In the genomic region with DNA sequence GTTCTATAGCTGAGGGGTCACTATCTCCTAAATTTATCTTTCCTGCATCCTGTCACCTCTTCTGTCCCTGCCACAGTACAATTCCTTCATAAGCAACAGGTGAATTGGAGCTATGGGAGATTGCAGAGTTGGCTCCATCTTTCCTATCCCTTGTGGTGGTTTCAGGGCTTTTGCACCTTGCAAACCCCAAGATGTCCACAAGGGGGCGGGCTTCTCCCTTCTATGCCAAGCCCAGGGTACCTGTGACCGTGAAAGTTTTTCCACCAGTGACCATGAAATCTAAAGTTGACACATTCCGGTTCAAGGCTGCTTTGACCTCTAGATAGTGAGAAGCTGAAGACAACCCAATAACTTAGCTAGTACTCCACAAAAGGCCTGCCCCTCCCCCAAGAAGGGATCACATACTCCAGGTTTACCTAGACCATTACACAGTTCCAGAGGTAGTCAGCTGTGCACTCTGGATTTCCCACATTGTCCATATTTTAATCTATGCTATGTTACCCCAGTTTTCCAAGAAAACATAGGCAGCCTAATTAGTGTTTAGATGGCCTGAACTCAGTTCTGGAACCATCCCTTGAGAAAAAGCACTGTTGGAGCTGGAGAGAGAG, we compare ENCODE assay signal across 8 mouse cellular contexts. TPM values are rescaled to one million over a fixed set of nuclear protein-coding genes. Genes with fewer than 3 reads are reported as not detected.
DNase-seq lines count a peak whose midpoint lies in the region; ATAC-seq and TF ChIP-seq lines count a peak whose summit lies in the region.

No protein-coding gene starts in this region.

- H3K9me3 ChIP-seq in limb, embryonic 11.5 days (ENCODE audit: control insufficient read depth, low read length) = no peaks in the 10 kb centered on the region
- H3K9me3 ChIP-seq in midbrain, postnatal 0 days (ENCODE audit: low read length) = no peaks in the 10 kb centered on the region

- H3K27ac ChIP-seq in kidney, adult 2 months (ENCODE audit: insufficient read depth, low read depth, low read length) = no peak overlapping the region
- no peak overlapping the region for H3K27ac ChIP-seq in limb, embryonic 11.5 days (replicated peaks; ENCODE audit: low read depth, low read length)
- H3K27ac ChIP-seq in midbrain, postnatal 0 days (ENCODE audit: low read depth, low read length) = no peak overlapping the region

- 2% methylated on average over 3 of the region's 3 CpGs for WGBS in kidney, adult 2 months
- WGBS in limb, embryonic 11.5 days = 17% methylated on average over 3 of the region's 3 CpGs
- WGBS in midbrain, postnatal 0 days = 4% methylated on average over 3 of the region's 3 CpGs

- TF ChIP-seq CTCF in kidney, adult 2 months (conservative IDR thresholded peaks at IDR 0.05; ENCODE audit: insufficient read depth, insufficient read length, low read depth, low read length) = peak; percentile 87
- peak; percentile 87 for TF ChIP-seq CTCF in midbrain, postnatal 0 days (IDR thresholded peaks at IDR 0.05)

- TF ChIP-seq POLR2A in kidney, adult 2 months (IDR thresholded peaks at IDR 0.05; ENCODE audit: low read depth, low read length) = no peak

- H3K4me1 ChIP-seq in kidney, adult 2 months (ENCODE audit: control insufficient read depth, insufficient read depth, low read length) = no peaks in the 10 kb centered on the region
- peaks cover 1% of the 10 kb centered on the region; the same call in 1 of the 2 replicates for H3K4me1 ChIP-seq in limb, embryonic 11.5 days (ENCODE audit: control insufficient read depth, insufficient read depth, low read length)
- H3K4me1 ChIP-seq in midbrain, postnatal 0 days (ENCODE audit: insufficient read depth, low read length) = no peaks in the 10 kb centered on the region

- intact Hi-C loops in heart, postnatal 25 days (cut with DNase I) = loop anchor here (1.0 to 2.0 kb wide), 2 partner anchors 183 to 233 kb away; no protein-coding TSS in a partner anchor

- H3K4me3 ChIP-seq in kidney, adult 2 months (ENCODE audit: insufficient read depth, low read depth, low read length) = no peak overlapping the region
- no peak overlapping the region for H3K4me3 ChIP-seq in limb, embryonic 11.5 days (ENCODE audit: low read depth, low read length)
- no peak overlapping the region for H3K4me3 ChIP-seq in midbrain, postnatal 0 days (ENCODE audit: low read depth, low read length)

- H3K9ac ChIP-seq in limb, embryonic 11.5 days (ENCODE audit: low read length) = no peak overlapping the region
- no peak overlapping the region for H3K9ac ChIP-seq in midbrain, postnatal 0 days (replicated peaks; ENCODE audit: low read length, poor library complexity, severe bottlenecking)

- DNase-seq in heart, adult 11 months = peak; percentile 91
- DNase-seq in heart, postnatal 25 days (ENCODE audit: low spot score) = no peak
- DNase-seq in cerebellum, adult 9-10 months = peak; percentile 30
- peak; percentile 35 to 59 for DNase-seq in frontal cortex, postnatal 10 days (ENCODE audit: low spot score in 2 of 2)
- DNase-seq in kidney, adult 2 months = peak; percentile 76
- peak; percentile 89 for DNase-seq in limb, embryonic 11.5 days (ENCODE audit: low spot score)
- peak; percentile 66 for DNase-seq in midbrain, postnatal 0 days (ENCODE audit: low spot score)
- peak; percentile 74 for DNase-seq in splenic B cell, adult 2 months (ENCODE audit: low read depth, low spot score)

- no peaks in the 10 kb centered on the region for H3K27me3 ChIP-seq in kidney, adult 2 months (replicated peaks; ENCODE audit: control insufficient read depth, insufficient read depth, low read length)
- peaks cover 38% of the 10 kb centered on the region for H3K27me3 ChIP-seq in limb, embryonic 11.5 days (ENCODE audit: control insufficient read depth, insufficient read depth, low read length)
- H3K27me3 ChIP-seq in midbrain, postnatal 0 days (ENCODE audit: insufficient read depth, low read length) = peaks cover 32% of the 10 kb centered on the region
- H3K27me3 ChIP-seq in splenic B cell, adult 2 months (ENCODE audit: control insufficient read depth, insufficient read depth, low read length, poor library complexity, severe bottlenecking) = no peaks in the 10 kb centered on the region

- 0 out of 2 replicates have a peak, but pooled peaks have one; percentile 44 for ATAC-seq in limb, embryonic 11.5 days (ENCODE audit: insufficient number of reproducible peaks, low FRiP score, low TSS enrichment, low read depth)
- peak; percentile 16; the same call in 1 of the 2 replicates for ATAC-seq in midbrain, postnatal 0 days (ENCODE audit: low FRiP score)

- no peak overlapping the region for H3K4me2 ChIP-seq in limb, embryonic 11.5 days (ENCODE audit: low read depth, severe bottlenecking)
- H3K4me2 ChIP-seq in midbrain, postnatal 0 days (ENCODE audit: low read depth, low read length, poor library complexity, severe bottlenecking) = no peak overlapping the region

- H3K36me3 ChIP-seq in kidney, adult 2 months (ENCODE audit: control insufficient read depth, insufficient read depth, low read length) = no peaks in the 10 kb centered on the region
- no peaks in the 10 kb centered on the region for H3K36me3 ChIP-seq in limb, embryonic 11.5 days (ENCODE audit: control insufficient read depth, insufficient read depth, low read length)
- H3K36me3 ChIP-seq in midbrain, postnatal 0 days (ENCODE audit: insufficient read depth, low read length) = no peaks in the 10 kb centered on the region
- H3K36me3 ChIP-seq in splenic B cell, adult 2 months (ENCODE audit: control insufficient read depth, insufficient read depth, low read length, poor library complexity, severe bottlenecking) = no peaks in the 10 kb centered on the region

RNA-seq across cellular contexts. Expression of gene Cyp26a1, which starts 6.4 kb away (rescaled TPM):
- total RNA-seq in heart, postnatal 25 days (2021) = under 1 TPM in 1 of 2 experiments, not detected in 1; 0.14 TPM
- 0.33 and 0.54 TPM in 2 replicates for polyA plus RNA-seq in kidney, adult 2 months (2012; rRNA removed)
- polyA plus RNA-seq in limb, embryonic 11.5 days (2014; fragmentation: Nextera tagmentation; extraction: Ambion mirVana) = 3.3 and 5.0 TPM in 2 replicates
- total RNA-seq in midbrain, postnatal 0 days (2014; rRNA removed) = not detected in 2 replicates
- polyA plus RNA-seq in midbrain, postnatal 0 days (2015; fragmentation: Nextera tagmentation; extraction: Ambion mirVana) = 0.09 and 0.11 TPM in 2 replicates

RNA-seq across cellular contexts. Expression of gene Cyp26c1, which starts 18.6 kb away (rescaled TPM):
- not detected for total RNA-seq in heart, postnatal 25 days (2021)
- 0.05 and 0.22 TPM in 2 replicates for polyA plus RNA-seq in kidney, adult 2 months (2012; rRNA removed)
- 0.21 TPM in 1 of 2 replicates, not detected in the other for polyA plus RNA-seq in limb, embryonic 11.5 days (2014; fragmentation: Nextera tagmentation; extraction: Ambion mirVana)
- not detected in 2 replicates for total RNA-seq in midbrain, postnatal 0 days (2014; rRNA removed)
- not detected in 2 replicates for polyA plus RNA-seq in midbrain, postnatal 0 days (2015; fragmentation: Nextera tagmentation; extraction: Ambion mirVana)
